Mouse (Mus musculus) right cerebral cortex, postnatal 10 days (tissue): Measurements from ENCODE around the gene Ppp4r3a.

Source experiments
- DNase-seq, 2 experiments: peaks; one replicate each; pipeline ENCODE4 v3.0.0; 2021; ENCODE audit warnings: low spot score in 2 of 2

Ppp4r3a gene

DNA sequence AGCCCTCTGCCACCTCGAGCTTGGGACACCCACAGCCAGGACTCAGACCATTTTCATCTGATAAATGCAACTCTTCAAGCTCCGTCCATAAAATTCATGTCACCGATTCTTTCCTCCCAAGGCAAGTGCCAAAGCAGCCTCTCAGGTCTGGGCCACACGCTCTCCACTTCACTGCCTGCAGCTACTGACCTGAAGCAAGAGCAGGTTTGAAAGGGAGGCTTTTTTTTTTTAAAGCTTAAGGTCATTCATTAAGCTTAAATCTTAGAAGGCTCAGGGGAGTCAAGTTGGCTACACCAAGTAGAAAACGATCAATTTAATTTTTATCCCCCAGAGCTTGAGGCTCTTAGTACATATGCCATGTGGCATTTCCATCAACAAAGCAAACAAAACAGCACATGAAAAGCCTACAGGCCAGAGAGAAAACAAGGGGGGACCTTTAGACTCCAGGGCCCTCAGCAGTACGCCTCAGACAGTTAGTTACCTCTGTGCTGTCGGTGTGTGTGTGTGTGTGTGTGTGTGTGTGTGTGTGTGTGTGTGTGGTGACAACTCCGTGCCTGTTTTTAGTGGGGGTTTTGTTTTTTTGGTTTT lies 70.3 kb downstream of the Ppp4r3a start:
- DNase-seq, result no peak

DNA sequence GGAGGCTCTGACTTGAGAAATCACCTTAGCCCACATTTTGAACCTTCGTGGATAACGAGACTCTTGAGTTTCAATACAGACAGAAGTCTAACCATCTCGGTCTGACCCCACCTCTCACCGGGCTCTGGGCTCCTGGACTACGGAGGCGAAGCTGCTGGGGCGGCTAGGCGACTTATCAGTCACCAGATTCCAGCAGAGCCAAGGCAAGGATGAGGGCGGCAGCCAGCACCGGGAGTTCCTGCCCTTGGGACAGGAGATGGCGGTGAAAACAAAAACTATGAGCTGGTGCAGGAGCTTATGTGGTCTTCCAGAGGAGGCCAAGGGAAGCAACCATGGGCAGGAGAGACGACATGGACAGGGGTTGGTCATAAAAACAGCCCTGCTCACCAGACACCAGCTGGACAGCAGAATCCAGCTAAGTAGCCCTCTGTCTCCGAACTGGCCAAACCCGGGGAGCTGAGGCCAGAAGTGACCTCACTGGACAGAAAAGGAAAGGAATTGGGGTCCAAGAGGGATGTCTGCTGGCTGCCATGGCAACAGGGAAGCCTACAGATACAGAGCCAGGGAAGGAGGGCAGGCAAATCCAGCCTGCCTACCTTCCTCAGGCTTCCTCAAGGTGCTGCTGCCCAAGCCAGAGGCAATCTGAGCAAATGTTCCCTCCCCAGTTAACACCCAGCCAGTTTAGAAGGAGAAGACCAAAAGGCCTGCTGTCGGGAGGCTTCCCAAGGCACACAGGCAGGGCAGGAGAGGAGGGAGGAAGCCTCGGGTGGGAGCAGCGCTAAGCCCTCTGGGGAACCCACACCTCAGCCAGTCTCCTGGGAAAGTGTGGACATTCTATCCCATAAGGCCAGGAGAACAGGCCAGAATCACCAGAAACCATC lies 71.1 kb downstream of the Ppp4r3a start:
- DNase-seq, result no peak

DNA sequence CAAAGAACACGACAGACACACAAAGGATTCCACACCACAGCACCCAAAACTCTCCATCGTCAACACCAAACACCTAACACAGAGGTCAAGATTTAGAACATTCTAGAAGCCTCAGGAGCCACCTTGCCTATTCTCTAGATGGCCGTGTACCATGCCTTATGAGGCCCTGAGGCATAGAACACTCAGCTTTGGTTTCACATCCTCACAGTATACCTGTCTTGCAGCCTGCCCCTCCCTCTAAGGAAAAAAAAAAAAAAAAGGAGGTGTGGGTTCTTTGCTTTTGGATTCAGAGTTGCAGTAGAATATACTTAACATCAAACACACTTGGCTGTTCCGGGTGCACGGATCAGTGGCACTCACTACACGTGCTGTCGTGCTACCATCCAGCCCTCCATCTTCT lies 72.5 kb downstream of the Ppp4r3a start:
- no peak for DNase-seq

DNA sequence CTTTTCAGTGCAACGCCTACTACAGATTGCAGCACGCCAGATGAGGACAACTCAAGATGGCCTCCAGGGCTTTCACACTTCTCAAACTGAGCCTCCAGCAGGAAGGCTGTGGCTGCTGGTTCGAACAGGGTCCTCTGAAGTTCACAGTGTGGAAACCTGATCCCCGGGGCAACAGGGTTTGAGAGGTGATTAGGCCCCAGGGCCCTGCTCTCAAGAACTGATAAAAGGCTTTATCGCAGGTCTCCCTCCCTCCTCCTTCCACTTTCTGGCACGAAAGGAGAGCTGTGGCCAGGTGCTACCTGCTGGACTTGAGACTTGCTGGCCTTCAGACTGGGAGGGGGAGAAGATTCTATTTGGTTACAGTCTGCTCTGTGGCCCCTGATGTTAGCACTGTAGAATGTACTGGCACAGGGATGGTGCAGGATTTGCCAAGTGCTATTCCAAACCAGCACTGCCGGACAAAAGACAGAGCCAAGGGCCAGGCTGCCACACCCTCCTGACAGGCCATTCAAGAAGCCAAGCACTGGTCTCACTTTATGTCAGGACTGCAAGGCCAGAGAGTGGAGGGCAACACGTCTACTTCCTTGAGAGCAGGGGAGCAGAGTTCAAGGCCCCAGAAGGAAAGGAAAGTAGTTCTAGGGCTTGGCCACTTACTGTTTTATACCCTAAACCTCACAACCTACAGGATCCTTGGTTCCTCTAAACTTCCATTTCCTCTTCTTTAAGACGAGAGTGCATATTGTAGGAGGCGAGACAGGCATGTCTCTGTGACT lies 73.2 kb downstream of the Ppp4r3a start:
- no peak for DNase-seq

DNA sequence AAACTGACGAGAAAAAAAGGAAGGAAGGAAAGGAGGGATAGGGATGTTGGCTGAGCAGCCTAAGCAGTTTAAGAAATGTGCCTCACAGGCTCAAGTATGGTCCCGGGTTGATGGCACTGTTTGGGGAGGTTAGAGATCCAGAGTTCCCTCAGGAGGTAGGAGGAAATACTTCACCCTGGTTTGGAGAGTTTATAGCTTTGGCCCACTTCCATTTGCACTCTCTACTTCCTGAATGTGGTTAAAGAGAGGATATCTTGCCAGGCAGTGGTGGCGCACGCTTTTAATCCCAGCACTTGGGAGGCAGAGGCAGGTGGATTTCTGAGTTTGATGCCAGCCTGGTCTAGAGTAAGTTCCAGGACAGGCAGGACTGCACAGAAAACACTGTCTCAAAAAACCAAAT lies 74.3 kb downstream of the Ppp4r3a start:
- DNase-seq, result no peak

DNA sequence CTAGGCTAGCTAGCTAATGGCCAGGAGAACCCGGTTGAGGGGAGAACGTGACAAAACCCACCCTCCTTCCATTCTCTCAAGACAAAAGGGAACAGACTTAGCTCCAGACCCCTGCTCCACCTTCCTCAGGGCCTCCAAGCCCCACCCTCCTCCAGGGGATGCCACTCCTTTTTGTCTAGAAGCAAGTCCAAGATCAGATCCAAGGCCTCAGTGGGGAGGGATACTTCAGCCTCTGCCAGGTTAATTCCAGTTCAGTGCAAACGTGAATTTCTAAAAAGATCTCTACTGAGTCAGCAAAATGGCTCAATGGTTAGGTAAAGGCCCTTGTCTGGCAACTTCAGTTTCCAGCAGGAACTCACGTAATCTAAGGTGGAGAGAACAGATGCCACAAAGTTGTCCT lies 74.9 kb downstream of the Ppp4r3a start:
- no peak for DNase-seq

DNA sequence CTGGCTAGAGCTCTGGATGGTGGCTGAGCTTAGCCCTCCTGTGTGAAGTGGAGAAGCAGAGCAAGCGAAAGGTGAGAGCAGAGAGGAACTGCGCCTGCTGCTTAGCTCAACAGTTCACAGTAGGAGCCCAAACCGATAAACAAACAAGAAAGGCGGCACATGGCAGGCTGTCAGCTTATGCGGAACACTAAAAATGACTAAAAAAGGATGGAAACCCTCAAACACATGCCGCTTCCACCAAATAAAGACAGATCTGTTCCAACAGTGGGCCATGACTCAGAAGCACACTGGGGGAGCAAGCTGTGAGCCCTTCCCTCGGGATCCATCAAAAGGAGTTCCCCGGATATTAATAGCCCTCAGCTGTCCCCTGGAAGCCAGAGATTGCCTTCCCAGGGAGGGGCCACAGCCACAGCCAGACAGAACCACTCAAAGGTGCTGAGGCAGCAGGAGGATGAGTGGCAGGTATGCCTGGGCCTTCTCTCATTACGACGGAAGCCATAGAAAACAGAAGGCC lies 75.5 kb downstream of the Ppp4r3a start:
- DNase-seq, result peak; percentile 58 to 75

DNA sequence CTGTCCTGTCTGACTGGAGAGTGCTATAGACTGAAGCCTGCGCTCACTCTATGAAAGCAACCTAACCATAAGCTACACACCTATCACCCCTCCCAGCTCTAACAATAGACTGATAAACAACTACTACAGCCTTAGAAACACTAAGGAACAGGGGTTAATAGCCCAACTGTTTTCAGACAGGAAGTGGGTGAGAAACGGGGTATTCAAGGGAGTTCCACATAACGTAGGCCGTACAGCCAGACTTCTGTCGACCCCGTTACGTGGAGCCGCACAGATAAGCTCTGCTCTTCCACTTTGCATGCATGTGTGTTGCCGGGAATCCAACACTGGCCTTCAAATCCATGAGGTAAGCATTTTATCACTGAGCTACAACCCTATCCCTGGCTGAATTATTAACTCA lies 76.1 kb downstream of the Ppp4r3a start:
- no peak for DNase-seq

DNA sequence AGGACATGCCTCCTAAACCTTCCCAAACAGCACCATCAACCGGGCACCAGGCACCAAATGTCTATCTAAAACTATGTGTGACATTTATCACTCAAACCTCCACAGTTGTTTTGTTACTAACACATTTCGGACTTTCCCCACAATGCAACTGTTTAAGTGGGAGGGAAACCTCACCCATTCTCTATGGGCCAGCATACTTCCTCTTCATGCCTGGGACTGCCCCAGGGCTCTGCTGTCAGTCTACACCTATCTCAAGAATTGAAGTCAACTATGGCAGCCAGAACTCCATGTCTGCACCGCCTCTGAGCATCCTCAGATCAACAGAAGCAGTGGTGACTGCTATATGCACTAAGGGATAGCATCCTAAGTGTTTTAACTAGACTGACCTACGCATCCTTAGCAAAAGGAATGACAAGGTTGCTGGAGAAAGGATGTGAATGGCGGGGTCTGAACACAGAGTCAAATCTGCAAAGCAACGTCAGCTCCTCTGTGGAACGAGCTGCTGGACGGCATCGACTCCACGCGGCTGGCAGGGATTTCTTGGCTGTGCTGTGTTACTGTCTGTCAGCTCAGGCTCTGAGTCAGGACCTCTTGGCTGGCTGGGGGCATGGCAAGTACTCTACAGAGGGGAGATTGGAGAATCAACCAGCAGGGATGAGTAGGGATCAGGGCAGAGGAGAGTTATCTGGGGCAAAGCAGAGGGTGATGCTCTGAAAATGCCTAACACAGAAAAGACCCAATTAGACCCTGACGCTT lies 77.7 kb downstream of the Ppp4r3a start:
- DNase-seq, result no peak

DNA sequence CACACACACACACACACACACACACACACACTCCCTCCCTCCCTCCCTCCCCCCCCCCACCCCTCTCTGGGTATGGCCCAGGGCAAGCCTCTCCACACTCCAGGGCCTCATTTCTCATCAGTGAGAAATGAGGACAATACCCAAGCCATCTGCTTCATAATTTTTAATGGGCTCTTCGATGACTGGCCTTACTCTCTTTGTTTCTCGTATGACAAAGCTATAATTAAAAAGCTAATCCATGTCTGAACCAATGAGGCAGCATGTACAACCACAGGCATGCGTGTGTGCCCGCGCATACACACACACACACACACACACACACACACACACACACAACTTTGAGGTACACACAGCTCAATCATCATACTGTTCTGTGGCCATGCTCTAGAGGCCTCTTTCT lies 78.5 kb downstream of the Ppp4r3a start:
- DNase-seq, result no peak

DNA sequence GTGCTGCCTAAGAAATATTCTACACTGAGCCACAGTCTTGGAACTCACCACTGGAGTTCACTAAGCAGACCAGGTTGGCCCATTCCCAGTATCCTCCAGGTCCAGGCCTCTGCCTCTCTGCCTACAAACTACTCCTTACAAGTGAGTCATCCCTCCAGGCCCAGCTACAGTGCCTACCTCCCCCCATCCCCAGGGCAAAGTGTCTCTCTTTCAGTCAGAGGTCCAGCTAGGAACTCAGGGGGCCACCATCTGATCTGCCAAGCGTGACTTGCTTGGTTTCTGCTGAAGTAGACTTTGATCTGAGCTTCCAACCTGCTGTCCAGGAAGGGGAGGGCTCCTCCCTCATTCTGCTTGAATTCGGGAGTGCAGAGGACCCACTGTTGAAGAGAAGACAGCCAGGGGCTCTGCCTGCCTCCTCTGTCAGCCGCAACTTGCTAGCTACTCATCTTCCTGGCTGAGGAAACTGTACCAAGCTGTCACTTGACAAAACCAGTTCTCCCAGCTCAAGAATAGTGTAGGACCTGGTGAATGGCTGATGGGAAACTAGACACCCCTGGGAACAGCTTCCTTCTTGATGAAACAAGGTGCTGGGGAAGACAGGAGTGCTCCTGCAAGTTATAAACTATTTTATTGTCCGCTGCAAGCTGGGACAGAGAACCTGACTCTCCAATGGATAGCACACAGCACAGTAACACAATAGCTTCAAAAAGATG lies 80.5 kb downstream of the Ppp4r3a start:
- no peak for DNase-seq

DNA sequence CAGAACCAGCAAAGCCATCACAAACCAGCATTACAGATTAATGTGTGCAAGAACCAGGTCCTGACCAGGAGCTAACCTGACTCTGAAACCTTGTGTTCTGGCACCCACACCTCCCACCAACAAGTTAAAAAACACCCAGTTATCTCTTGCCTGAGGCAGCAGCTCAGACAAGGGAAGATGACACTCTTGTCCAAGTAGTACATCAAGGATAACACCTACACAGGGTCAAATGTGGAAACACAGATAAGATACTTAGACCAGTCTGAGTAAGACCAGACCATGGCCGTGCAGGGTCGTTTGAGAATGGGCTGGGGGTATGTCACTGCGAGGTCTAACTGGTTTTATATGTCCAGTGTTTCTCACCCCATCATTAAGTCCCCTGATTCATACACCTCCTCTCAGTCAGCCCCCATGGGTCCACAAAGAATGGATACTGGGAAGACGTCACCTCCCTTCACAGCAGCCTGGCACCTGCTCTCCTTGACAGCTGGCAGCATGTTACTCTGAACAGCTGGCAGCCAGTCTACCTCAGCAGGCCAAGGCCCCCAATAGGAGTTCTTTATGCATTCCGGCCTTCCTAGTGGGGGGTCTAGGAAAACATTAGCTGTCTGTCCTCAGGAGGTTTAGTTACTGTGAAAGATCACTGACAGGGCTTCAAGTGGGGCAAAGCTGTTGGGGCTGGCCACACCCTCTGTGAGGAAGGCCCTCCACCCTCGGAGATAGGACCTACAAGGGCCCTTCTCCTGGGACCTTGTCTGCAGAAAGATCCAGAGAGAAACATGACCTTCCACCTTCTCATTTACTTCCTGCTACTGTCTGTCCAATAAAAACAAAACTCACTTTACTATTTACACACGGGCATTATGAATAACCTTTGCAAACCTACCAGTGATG lies 84.2 kb downstream of the Ppp4r3a start:
- DNase-seq, result no peak

DNA sequence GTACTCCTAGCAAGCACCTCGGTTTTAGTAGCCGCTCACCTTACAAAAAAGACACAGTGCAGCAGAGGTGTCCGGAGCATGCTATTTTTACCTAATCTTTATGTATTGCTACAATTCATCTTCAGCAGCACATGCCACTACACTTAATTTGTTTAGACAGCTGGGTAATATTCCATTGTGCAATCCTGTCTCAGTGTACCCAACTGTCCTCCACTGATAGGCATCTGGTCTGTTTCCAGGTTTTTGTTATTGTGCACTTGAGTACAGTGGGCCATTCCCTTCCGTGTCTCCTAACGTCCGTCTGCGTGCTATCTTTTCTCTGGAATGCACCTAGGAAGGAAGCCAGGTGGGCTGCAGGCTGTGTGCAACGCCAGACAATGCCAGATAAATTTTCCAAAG lies 84.9 kb downstream of the Ppp4r3a start:
- no peak for DNase-seq

DNA sequence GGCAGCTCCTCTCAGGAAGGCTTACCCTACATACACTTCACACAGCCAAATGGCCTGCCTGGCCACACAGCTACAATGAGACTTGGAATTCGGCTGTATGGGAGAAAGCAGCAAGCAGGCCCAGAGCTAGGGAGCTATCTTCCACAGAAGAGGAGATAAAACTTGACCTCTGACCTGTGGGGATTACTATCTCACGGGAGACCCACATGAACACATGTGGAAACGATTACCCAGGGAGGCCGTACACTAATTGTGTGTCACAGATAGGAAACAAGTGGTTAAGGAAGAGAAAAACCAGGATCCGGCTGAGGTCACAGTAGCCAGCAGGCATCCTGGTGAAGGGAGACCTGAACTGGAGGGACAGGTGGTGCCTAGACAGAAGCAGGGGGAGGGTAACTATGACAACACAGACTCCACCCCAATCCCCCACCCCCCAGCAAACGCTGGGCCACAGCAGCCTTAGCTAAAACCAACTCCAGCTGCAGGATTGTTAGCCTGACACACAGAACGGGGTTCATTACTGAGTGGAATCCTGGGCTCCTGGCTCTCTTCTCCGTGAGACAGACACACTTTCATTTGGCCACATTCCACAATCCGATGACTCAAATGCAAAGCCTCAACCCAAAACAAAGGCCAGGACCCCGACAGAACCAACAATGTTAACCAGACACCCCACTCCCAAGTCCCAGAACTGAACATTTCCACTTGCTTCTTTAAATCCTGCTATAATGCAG lies 85.5 kb downstream of the Ppp4r3a start:
- DNase-seq, result no peak

DNA sequence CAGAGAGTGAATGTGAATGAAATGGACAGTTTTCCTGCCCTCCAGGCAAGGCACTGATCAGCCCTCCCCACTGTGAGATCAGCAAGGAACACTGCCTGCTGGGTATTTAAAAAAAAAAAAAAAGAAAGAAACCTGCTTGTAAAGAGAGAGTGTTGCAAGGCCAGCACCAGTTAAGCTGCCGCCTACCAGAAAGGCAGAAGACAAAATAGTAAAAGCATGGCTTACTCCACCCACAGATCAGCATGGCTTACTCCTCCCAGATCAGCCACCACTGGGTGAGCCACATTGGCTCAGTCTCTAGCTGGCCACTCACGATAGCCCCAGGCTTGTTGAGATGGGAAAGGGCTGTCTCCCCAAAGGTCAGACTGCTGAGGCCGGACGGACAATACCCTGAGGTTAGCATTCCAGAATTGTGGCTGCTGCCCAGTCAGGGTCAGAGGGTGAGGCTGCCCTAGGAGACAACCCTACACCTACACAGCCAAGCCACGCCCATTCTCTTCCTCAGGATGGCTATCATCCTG lies 87.1 kb downstream of the Ppp4r3a start:
- DNase-seq, result peak in 1 of 2 experiments; percentile 67

DNA sequence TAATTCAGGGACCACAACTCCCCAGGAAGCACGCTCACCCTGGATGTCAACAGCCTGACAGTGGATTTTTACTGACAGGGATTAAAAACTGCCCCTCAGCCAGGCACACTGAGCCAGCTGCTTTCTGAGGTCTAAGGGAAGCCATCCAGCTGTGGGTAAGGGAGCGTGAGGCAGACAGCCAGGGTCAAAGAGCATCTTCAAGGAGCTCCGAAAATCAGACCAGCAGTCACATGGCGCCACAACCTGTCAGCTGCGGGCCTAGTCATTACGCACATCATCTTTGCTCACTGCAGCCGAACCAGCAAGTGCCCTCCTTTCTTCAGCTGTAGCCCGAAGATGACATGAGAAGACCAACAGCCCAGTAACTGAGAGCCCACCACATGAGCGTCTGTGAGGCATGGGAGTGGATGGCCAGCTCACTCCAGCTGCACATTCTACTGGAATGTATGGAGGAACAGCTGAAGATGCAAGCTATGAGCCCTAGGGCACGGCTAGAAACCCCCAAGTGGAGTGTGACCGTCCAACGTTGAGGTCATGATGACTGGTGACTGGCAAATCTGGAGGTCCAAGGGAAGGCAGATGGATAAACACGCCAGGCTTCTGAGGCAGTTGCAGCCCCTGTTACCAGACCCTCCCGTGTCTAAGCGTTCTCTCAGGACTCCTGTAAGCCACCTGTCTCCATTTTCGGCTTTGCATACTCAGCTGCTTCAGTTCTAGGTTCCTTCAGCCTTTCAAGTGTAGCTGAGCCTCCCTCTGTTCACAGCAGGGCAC lies 87.7 kb downstream of the Ppp4r3a start:
- DNase-seq, result no peak

DNA sequence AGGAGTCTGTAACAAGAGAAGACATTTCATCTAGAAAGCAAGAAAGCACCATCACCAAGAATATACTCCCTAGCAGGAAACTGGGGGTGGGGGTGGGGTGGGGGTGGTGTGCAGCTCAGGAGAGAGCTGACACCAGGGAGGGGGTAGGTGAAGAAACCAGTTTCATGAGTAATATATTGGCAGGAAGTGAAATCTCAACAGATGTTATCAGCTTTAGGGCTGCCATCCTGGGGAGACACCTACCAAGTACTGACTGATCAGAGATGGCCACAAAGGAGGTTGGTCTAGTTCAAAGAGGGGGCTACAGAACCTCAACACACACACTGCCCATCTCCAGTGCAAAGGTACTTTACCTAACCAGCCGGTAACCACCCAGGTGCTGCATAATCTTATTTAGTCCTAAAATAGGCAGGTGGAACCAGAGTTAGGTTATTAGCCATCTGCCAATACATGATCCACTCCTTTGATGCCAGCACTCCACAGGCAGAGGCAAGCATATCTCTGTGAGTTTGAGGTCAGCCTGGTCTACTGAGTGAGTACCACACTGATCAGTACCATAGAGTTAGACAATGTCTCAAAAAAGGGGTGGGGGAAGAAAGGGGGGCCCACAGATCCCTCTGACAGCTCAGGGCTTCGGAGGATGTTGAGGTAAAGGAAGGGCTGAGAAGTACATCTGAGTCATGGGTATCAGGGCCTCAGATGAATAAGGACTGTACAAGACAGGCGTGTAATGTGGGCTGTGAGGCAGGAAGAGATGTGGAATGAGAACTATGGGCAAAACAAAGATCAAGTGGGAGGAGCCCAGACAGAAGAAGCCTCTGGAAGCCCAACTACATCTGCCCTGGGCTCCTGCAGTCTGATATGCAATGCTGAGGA lies 89.1 kb downstream of the Ppp4r3a start:
- no peak for DNase-seq
